Mouse (Mus musculus): ENCODE data around the gene Hdlbp. TPM values are rescaled to one million over a fixed set of nuclear protein-coding genes. Genes with fewer than 3 reads are reported as not detected.
"Not testable (repeated sequence)": the region's sequence is repeated elsewhere in the genome, so short reads cannot be mapped to it uniquely, and the experiment has no call there.

Hdlbp gene
- polyA plus RNA-seq (2012; rRNA removed) = 29.9 and 54.9 TPM in 2 replicates

DNA sequence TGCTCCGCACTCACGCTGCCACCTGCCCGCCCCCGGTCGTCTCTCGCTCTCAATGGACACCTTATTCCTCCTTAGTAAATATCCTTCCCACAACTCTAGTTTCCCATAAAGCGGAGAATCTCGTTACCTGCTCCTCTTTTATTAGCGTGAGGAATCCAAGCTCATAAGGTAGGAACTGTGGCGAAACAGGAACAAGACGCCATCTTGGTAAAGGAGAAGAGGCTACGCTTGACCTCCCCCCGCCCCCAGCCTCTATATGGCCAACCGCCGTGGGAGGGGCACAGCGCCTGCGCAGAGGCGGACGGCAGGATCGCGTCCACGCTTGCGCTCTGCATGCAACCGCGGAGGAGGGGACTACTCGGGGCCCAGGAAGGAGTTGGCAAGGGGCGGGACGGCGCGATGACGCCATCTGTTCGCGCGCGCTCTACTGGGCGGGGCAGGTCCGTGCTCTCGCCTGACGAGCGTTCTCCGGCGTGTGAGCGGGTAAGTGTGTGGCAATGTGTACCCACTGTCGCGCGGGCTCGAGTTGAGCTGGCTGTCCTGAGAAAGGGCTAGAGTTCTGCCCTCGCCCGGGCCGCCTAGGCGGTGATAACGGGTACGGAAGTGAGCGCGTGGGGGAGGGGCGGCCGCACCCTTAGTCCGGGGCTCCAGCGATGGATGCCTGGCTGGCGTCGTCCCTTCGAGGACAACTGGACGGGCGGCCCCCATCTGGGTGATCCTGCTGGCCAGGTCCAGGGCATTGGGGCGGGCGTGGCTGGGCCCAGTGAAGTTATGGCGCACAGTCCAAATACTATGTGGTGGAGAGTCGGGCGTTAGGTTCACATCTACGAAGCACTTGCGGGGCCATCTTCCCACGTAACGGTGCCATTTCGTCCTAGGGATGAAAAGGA, at the start of gene Hdlbp:
Gene Hdlbp, minus strand, starts transcription at position 230 of the 890 bp plus-strand sequence.
- no peaks in the 10 kb centered on the region for H3K4me1 ChIP-seq (ENCODE audit: control insufficient read depth, insufficient read depth, insufficient read length, low read length)
- TF ChIP-seq CTCF (IDR thresholded peaks at IDR 0.05; ENCODE audit: extremely low read depth, insufficient read length, insufficient replicate concordance, low read depth, low read length) (0 out of 2 replicates have a peak, but pooled peaks have one; percentile 2), POLR2A (IDR thresholded peaks at IDR 0.05; ENCODE audit: low read depth, low read length) (peak; percentile 64)
- H3K27me3 ChIP-seq (ENCODE audit: control insufficient read depth, insufficient read depth, low read length) = no peaks in the 10 kb centered on the region

GRCm38 (mm10) chr1:93522325-93522724, 43.7 kb upstream of the Hdlbp start:
- H3K27ac ChIP-seq (ENCODE audit: insufficient read depth, low read depth, low read length) = peak overlapping the region; percentile 70; the same call in 1 of the 2 replicates
- peaks cover 10% of the 10 kb centered on the region for H3K4me1 ChIP-seq (ENCODE audit: control insufficient read depth, insufficient read depth, insufficient read length, low read length)
- WGBS = 74% methylated on average over 1 of the region's 1 CpGs
- no peak overlapping the region for H3K4me3 ChIP-seq (ENCODE audit: low read depth, low read length)
- H3K27me3 ChIP-seq (ENCODE audit: control insufficient read depth, insufficient read depth, low read length) = no peaks in the 10 kb centered on the region
- TF ChIP-seq CTCF (IDR thresholded peaks at IDR 0.05; ENCODE audit: extremely low read depth, insufficient read length, insufficient replicate concordance, low read depth, low read length) = no peak
- TF ChIP-seq POLR2A (IDR thresholded peaks at IDR 0.05; ENCODE audit: low read depth, low read length) = no peak
- H3K36me3 ChIP-seq (ENCODE audit: control insufficient read depth, insufficient read depth, low read length) = peaks cover 6% of the 10 kb centered on the region

More for the DNA sequence above, at the start of gene Hdlbp:
- WGBS = under 1% methylated on average over 74 of the region's 74 CpGs
- peak within 1 kb of the TSS; percentile 97 for H3K27ac ChIP-seq (ENCODE audit: insufficient read depth, low read depth, low read length)
- peaks cover 3% of the 10 kb centered on the region; the same call in 1 of the 2 replicates for H3K36me3 ChIP-seq (ENCODE audit: control insufficient read depth, insufficient read depth, low read length)
- peak within 1 kb of the TSS; percentile 89 for H3K4me3 ChIP-seq (ENCODE audit: low read depth, low read length)

- Histone ChIP-seq H3K27me3 (ENCODE audit: control insufficient read depth, insufficient read depth, low read length) (no peaks in the 10 kb centered on the region), H3K4me1 (ENCODE audit: control insufficient read depth, insufficient read depth, insufficient read length, low read length) (peaks cover 10% of the 10 kb centered on the region), H3K36me3 (ENCODE audit: control insufficient read depth, insufficient read depth, low read length) (peaks cover 6% of the 10 kb centered on the region), H3K27ac (ENCODE audit: insufficient read depth, low read depth, low read length) (peak overlapping the region; percentile 86), H3K4me3 (ENCODE audit: low read depth, low read length) (no peak overlapping the region)
- WGBS = 37% methylated on average over 2 of the region's 2 CpGs
- peak; percentile 15; the same call in 1 of the 2 replicates for TF ChIP-seq POLR2A (IDR thresholded peaks at IDR 0.05; ENCODE audit: low read depth, low read length)
- no peak for TF ChIP-seq CTCF (IDR thresholded peaks at IDR 0.05; ENCODE audit: extremely low read depth, insufficient read length, insufficient replicate concordance, low read depth, low read length)
Measured at GRCm38 (mm10) chr1:93521491-93521890, 42.9 kb upstream of the Hdlbp start.

DNA sequence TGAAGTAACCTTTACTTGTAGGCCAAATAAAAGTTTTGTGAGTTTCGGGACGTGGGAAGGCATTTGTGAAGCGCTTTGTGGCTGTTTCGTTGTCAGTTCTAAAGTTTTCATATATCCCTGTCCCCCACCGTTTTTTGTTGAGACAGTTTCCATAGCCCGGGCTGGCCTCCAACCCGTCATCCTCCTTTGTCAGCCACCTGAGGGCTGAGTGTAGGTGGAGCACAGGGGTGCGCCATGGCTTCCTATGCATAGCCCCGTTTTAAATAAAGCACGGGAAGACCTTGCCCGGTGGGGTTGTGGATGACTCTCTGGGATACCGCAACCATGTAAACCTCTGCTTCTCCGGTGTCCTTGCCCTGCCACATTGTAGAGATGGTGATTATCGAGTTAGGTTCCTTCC, 34.6 kb upstream of the Hdlbp start:
- H3K4me3 ChIP-seq (ENCODE audit: low read depth, low read length) = peak overlapping the region; percentile 19; the same call in 1 of the 2 replicates
- no peak for TF ChIP-seq CTCF (IDR thresholded peaks at IDR 0.05; ENCODE audit: extremely low read depth, insufficient read length, insufficient replicate concordance, low read depth, low read length)
- TF ChIP-seq POLR2A (IDR thresholded peaks at IDR 0.05; ENCODE audit: low read depth, low read length) = no peak
- H3K36me3 ChIP-seq (ENCODE audit: control insufficient read depth, insufficient read depth, low read length) = 0 out of 2 replicates have a peak, but pooled peaks cover 4% of the 10 kb centered on the region
- WGBS = 78% methylated on average over 14 of the region's 14 CpGs
- no peaks in the 10 kb centered on the region for H3K27me3 ChIP-seq (ENCODE audit: control insufficient read depth, insufficient read depth, low read length)
- no peak overlapping the region for H3K27ac ChIP-seq (ENCODE audit: insufficient read depth, low read depth, low read length)
- peaks cover 11% of the 10 kb centered on the region; the same call in 1 of the 2 replicates for H3K4me1 ChIP-seq (ENCODE audit: control insufficient read depth, insufficient read depth, insufficient read length, low read length)

- peaks cover 9% of the 10 kb centered on the region; the same call in 1 of the 2 replicates for H3K36me3 ChIP-seq (ENCODE audit: control insufficient read depth, insufficient read depth, low read length)
- TF ChIP-seq POLR2A (IDR thresholded peaks at IDR 0.05; ENCODE audit: low read depth, low read length) (no peak), CTCF (IDR thresholded peaks at IDR 0.05; ENCODE audit: extremely low read depth, insufficient read length, insufficient replicate concordance, low read depth, low read length) (no peak)
- H3K27ac ChIP-seq (ENCODE audit: insufficient read depth, low read depth, low read length) = peak overlapping the region; percentile 31
- peak overlapping the region; percentile 90 for H3K4me3 ChIP-seq (ENCODE audit: low read depth, low read length)
- peaks cover 11% of the 10 kb centered on the region; the same call in 1 of the 2 replicates for H3K4me1 ChIP-seq (ENCODE audit: control insufficient read depth, insufficient read depth, insufficient read length, low read length)
- H3K27me3 ChIP-seq (ENCODE audit: control insufficient read depth, insufficient read depth, low read length) = no peaks in the 10 kb centered on the region
- 2% methylated on average over 15 of the region's 15 CpGs for WGBS
Measured at GRCm38 (mm10) chr1:93512351-93512690, 33.7 kb upstream of the Hdlbp start.

DNA sequence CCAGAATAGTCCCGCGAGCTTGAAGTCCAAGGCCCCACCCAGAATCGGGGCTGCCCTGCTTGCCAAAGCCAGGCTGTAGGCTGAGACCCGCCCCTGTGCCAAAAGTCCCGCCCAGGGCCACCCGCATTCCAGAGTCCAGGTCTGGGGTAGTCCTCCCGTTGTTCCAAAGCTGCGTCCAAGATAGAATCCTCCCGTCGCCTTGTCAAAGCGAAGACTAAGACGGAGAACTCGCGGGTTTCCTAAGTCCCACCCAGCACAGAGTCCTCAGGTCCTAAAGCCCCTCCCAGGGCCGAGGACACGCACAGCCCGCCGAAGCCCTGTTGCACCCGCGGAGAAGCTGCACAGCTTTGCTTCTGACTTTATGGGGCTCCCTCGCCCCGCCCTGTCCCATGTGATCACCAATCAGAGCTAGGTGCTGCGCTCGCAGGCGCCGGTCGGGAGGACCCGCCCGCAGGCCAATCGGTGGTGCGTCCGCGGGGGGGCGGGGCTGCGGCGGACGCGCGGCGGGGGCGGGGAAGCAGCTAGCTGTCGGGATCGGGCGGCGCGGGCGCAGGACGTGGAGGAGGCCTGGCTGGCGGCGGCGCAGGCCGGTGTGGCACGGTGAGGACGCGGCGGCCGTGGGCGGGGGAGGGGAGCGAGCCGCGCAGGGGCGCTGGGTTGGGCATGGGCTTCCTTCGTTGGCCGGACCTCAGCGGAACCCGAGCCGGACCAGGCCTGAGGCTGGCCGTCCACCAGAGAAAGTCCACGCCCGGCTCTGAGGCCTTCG, 33.2 kb upstream of the Hdlbp start, which contains the start of gene Farp2:
Gene Farp2, plus strand, starts transcription at position 495 of the 766 bp plus-strand sequence.
- Histone ChIP-seq H3K27ac (ENCODE audit: insufficient read depth, low read depth, low read length) (peak within 1 kb of the TSS; percentile 86), H3K4me3 (ENCODE audit: low read depth, low read length) (peak within 1 kb of the TSS; percentile 90), H3K4me1 (ENCODE audit: control insufficient read depth, insufficient read depth, insufficient read length, low read length) (peaks cover 11% of the 10 kb centered on the region; the same call in 1 of the 2 replicates), H3K27me3 (ENCODE audit: control insufficient read depth, insufficient read depth, low read length) (no peaks in the 10 kb centered on the region), H3K36me3 (ENCODE audit: control insufficient read depth, insufficient read depth, low read length) (peaks cover 12% of the 10 kb centered on the region)
- WGBS = under 1% methylated on average over 64 of the region's 71 CpGs
- TF ChIP-seq CTCF (IDR thresholded peaks at IDR 0.05; ENCODE audit: extremely low read depth, insufficient read length, insufficient replicate concordance, low read depth, low read length) = no peak
- TF ChIP-seq POLR2A (IDR thresholded peaks at IDR 0.05; ENCODE audit: low read depth, low read length) = peak; percentile 91

DNA sequence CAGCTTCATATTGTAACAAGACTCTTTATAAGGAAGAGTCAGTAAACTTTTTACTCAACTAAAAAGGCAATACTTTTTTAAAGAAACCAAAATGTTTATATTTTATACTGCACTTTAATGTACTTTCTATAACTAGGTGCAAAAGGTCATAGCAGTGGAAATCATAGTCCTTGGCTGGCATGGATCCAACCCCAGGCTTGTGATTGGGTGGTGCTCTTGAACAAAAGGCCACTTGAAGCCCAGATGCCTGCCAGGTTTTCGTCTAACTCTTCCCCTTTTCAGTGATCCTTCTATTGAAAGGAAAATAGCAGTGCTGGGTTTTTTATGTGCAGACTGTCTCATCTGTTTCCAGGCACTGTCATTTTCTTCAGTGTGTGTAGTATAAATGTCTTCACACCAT, 30.0 kb upstream of the Hdlbp start:
- not testable (repeated sequence) for H3K27ac ChIP-seq (ENCODE audit: insufficient read depth, low read depth, low read length); H3K4me3 ChIP-seq (ENCODE audit: low read depth, low read length); H3K4me1 ChIP-seq (ENCODE audit: control insufficient read depth, insufficient read depth, insufficient read length, low read length); H3K27me3 ChIP-seq (ENCODE audit: control insufficient read depth, insufficient read depth, low read length)
- H3K36me3 ChIP-seq (ENCODE audit: control insufficient read depth, insufficient read depth, low read length) = peaks cover 35% of the 10 kb centered on the region
- 14% methylated on average over 1 of the region's 1 CpGs for WGBS
